ENCODE assay signal across 22 mouse cellular contexts in genomic region chr17:27339261-27339660, GRCm38 (mm10).
DNase-seq lines count a peak whose midpoint lies in the region; ATAC-seq and TF ChIP-seq lines count a peak whose summit lies in the region.
"Had no signal": no experiment of that assay in that cellular context is flagged by ENCODE, and none has a peak within 500 bp of the region (broad histone marks: within the 10 kb centered on the region; RNA-seq: fewer than 3 reads in every experiment).

No protein-coding gene starts in this region.

- no peak overlapping the region for H3K4me3 ChIP-seq in hindbrain, postnatal 0 days (ENCODE audit: low read length)
- H3K4me3 ChIP-seq in hindbrain, embryonic 13.5 days, result no peak overlapping the region
- no peak overlapping the region for H3K4me3 ChIP-seq in testis, adult 2 months (ENCODE audit: control insufficient read depth, low read depth, low read length)
- H3K4me3 ChIP-seq: embryonic facial prominence, embryonic 10.5 days; embryonic facial prominence, embryonic 12.5 days; forebrain, embryonic 13.5 days; forebrain, embryonic 15.5 days had no signal

- no peaks in the 10 kb centered on the region for H3K36me3 ChIP-seq in hindbrain, postnatal 0 days (ENCODE audit: insufficient read depth, low read length)
- no peaks in the 10 kb centered on the region for H3K36me3 ChIP-seq in hindbrain, embryonic 13.5 days
- no peaks in the 10 kb centered on the region; the same call in none of the 2 replicates for H3K36me3 ChIP-seq in testis, adult 2 months (ENCODE audit: control insufficient read depth, insufficient read depth, low read length)
- H3K36me3 ChIP-seq: embryonic facial prominence, embryonic 10.5 days; embryonic facial prominence, embryonic 12.5 days; forebrain, embryonic 15.5 days had no signal

- no peaks in the 10 kb centered on the region for H3K27me3 ChIP-seq in hindbrain, postnatal 0 days (ENCODE audit: insufficient read depth, low read length)
- no peaks in the 10 kb centered on the region; the same call in 1 of the 2 replicates for H3K27me3 ChIP-seq in hindbrain, embryonic 13.5 days
- no peaks in the 10 kb centered on the region for H3K27me3 ChIP-seq in testis, adult 2 months (ENCODE audit: control insufficient read depth, insufficient read depth, low read length)
- H3K27me3 ChIP-seq: embryonic facial prominence, embryonic 12.5 days; forebrain, embryonic 15.5 days had no signal

- TF ChIP-seq POLR2A in testis, adult 2 months (IDR thresholded peaks at IDR 0.05; ENCODE audit: control insufficient read depth, low read depth, low read length), result no peak

- no peak overlapping the region for H3K9ac ChIP-seq in hindbrain, postnatal 0 days (replicated peaks; ENCODE audit: low read length)
- H3K9ac ChIP-seq in hindbrain, embryonic 13.5 days, result no peak overlapping the region
- H3K9ac ChIP-seq: embryonic facial prominence, embryonic 12.5 days; forebrain, embryonic 13.5 days; forebrain, embryonic 15.5 days; forebrain, postnatal 0 days had no signal

- 40% methylated on average over 2 of the region's 2 CpGs for WGBS in hindbrain, postnatal 0 days
- WGBS in hindbrain, embryonic 13.5 days, result 65% methylated on average over 2 of the region's 2 CpGs

- no peaks in the 10 kb centered on the region for H3K9me3 ChIP-seq in hindbrain, postnatal 0 days (ENCODE audit: low read length)
- H3K9me3 ChIP-seq in hindbrain, embryonic 13.5 days, result no peaks in the 10 kb centered on the region
- H3K9me3 ChIP-seq: embryonic facial prominence, embryonic 10.5 days; embryonic facial prominence, embryonic 12.5 days; forebrain, embryonic 13.5 days; forebrain, embryonic 15.5 days had no signal

- 0 out of 2 replicates have a peak, but pooled peaks have one; percentile 38 for ATAC-seq in hindbrain, postnatal 0 days
- ATAC-seq in hindbrain, embryonic 13.5 days (ENCODE audit: low FRiP score), result no peak
- no peak for ATAC-seq in CD4-positive, CD25-positive, alpha-beta regulatory T cell, adult 4 months
- ATAC-seq: activated CD4-positive, CD25-positive, alpha-beta regulatory T cell, adult 4 months; forebrain, embryonic 13.5 days; forebrain, embryonic 15.5 days; forebrain, postnatal 0 days; Patski had no signal

- H3K27ac ChIP-seq in hindbrain, postnatal 0 days, result no peak overlapping the region
- no peak overlapping the region for H3K27ac ChIP-seq in hindbrain, embryonic 13.5 days
- peak overlapping the region; percentile 50 for H3K27ac ChIP-seq in testis, adult 2 months (ENCODE audit: control insufficient read depth, insufficient read depth, low read depth, low read length)
- H3K27ac ChIP-seq: embryonic facial prominence, embryonic 10.5 days; embryonic facial prominence, embryonic 12.5 days; forebrain, embryonic 13.5 days; forebrain, embryonic 15.5 days had no signal

- no peak for DNase-seq in hindbrain, postnatal 0 days (ENCODE audit: low spot score)
- no peak for DNase-seq in testis, postnatal 10 days (ENCODE audit: low spot score)
- DNase-seq in retina, postnatal 1 day, result peak; percentile 93
- DNase-seq: adrenal gland, adult 8-10 months; adrenal gland, postnatal 14 days; adrenal gland, postnatal 36 days; B cell, adult 2 months; cerebellum, adult 11-12 months; cerebellum, adult 2 months; cerebellum, adult 9-10 months; cerebellum, postnatal 10 days; cerebellum, postnatal 25 days; forebrain, postnatal 0 days had no signal

- H3K4me1 ChIP-seq in hindbrain, postnatal 0 days (ENCODE audit: insufficient read depth, low read length), result no peaks in the 10 kb centered on the region
- peaks cover 16% of the 10 kb centered on the region for H3K4me1 ChIP-seq in hindbrain, embryonic 13.5 days (replicated peaks)
- peaks cover 19% of the 10 kb centered on the region for H3K4me1 ChIP-seq in testis, adult 2 months (ENCODE audit: control insufficient read depth, insufficient read depth, low read length)
- H3K4me1 ChIP-seq: forebrain, embryonic 13.5 days; forebrain, embryonic 15.5 days had no signal

- TF ChIP-seq CTCF in hindbrain, postnatal 0 days (IDR thresholded peaks at IDR 0.05; ENCODE audit: low read depth), result no peak
- no peak for TF ChIP-seq CTCF in testis, adult 2 months (IDR thresholded peaks at IDR 0.05; ENCODE audit: control insufficient read depth, insufficient read depth, insufficient replicate concordance, low read depth, low read length)

- no peak overlapping the region for H3K4me2 ChIP-seq in hindbrain, postnatal 0 days (ENCODE audit: low read depth, low read length)
- no peak overlapping the region for H3K4me2 ChIP-seq in hindbrain, embryonic 13.5 days
- H3K4me2 ChIP-seq: embryonic facial prominence, embryonic 12.5 days; forebrain, embryonic 13.5 days; forebrain, embryonic 15.5 days had no signal
